Mouse (Mus musculus) cerebral cortex, adult 2 months (tissue): Measurements from ENCODE around the gene Cfap77.

Experiments used
- WGBS: fragments of 180-500 bp; shearing (Covaris S2); methylation state at CpG from one replicate; pipeline ENCODE4 v1.1.7; 2018; 5-methylcytosine and 5-hydroxymethylcytosine counted together

Cfap77 gene

DNA sequence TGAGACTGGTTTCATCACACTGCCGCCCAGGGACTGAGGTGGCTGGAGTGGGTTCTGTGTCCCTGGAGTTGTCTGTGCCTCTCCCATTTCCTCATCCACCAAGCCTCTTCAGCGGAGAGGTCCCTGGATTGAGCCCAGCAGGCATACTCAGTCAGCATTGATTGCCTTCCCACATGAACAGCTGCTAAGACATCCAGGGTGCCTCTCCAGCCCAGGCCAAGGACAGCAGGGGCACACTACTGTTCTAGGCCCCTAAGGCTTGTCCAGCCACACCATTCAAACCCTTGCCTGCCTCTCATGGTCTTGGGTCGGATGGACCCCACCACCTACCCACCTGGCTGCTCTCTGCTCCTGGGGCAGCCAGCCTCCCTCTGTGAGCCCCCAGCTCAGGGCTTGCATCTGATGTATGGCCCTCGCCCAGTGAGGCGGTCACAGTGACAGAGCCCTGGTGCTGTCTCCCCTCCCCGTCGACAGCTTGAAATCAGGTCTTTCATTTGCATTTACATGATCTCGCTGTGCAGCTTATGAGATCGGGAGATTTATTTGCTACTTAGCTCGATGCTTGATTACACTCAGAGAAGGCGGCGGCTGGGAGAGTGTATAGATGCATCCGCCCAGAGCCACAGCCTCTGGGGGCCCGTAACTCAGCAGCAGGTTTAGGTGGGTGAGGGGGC lies 57.6 kb downstream of the Cfap77 start:
- WGBS = 61% methylated on average over 14 of the region's 14 CpGs

- 66% methylated on average over 4 of the region's 4 CpGs for WGBS
These were observed 59.4 kb downstream of the Cfap77 start for GRCm38 (mm10) chr2:28995436-28995835.

DNA sequence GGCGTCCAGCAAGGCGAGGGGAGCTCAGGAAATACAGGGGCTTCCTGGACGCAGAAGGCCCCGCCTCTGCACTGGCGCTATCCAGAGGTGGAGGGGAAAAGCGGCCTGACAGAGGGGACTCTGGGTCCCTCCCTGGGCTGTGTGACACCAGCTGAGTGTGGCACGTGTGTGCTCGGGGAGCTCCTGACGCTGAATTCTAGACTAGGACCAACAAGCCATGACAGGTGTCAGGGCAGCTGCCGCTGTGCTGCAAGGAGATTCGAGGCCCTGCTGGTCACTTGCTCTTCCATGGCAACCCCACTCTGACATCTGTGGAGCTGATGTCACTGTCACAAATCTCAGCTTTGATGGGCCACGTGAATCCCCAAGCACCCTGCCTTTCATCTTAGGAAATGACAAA lies 60.9 kb downstream of the Cfap77 start:
- 83% methylated on average over 12 of the region's 12 CpGs for WGBS

DNA sequence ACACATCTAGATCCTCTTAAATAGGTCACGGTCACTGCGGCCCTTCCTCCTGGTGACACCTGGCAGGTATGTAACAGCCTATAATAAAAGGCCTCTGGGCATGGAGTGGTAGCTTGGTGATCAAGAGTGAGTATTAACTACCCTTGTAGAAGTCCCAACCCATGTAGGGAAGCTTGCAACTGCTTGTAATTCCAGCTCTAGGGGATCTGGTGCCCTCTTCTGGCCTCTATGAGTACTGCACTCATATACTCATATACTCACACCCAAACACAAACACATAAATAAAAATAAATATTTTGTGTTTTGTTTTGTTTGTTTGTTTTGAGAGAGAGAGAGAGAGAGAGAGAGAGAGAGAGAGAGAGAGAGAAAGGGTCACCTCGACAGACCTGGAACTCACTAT lies 66.1 kb downstream of the Cfap77 start:
- over 99% methylated on average over 3 of the region's 3 CpGs for WGBS

GRCm38 (mm10) chr2:28980080-28980910 lies 74.6 kb downstream of the Cfap77 start:
- WGBS = 80% methylated on average over 20 of the region's 20 CpGs

GRCm38 (mm10) chr2:28978461-28978860 lies 76.4 kb downstream of the Cfap77 start:
- WGBS = 81% methylated on average over 4 of the region's 4 CpGs

DNA sequence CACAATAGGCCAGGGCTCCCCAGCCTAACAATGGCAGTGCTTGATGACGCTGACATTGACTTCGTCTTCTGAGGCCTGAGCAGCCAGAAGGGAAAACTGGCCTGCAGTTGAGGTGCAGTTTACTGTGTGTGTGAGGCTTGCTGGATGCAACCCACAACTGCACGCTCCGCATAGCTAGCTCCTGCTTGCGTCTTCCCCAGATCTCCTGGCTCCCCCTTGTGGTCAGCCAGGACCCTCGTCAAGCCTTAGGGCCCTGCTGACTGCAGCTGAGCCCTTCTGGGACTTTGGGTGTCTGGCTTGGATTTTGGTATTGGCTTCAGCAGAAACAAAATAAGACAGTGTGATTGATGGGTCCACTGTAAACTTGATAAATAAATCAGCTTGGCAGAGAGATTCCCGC lies 78.2 kb downstream of the Cfap77 start:
- 21% methylated on average over 7 of the region's 7 CpGs for WGBS

GRCm38 (mm10) chr2:28975604-28976003 lies 79.3 kb downstream of the Cfap77 start:
- WGBS = 90% methylated on average over 5 of the region's 5 CpGs

DNA sequence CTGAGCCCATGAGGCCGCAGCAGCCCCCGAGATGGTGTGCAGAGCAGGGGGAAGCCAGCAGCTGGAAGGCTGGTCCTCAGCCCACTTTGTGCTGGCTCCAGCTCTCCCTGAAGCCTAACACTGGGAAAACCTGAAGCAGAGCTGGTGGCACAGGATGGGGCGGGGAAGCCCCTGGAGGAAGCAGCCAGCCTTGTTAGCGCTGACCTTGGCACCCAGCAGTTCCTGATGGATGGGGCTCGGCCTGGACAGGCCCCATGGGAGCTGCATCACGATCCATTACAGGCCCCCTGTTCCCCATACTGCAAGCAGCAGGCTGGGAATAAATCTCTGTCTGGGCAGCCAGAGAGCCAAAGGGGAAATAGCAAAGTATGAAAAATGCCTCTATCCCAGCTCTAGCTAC lies 80.3 kb downstream of the Cfap77 start:
- 63% methylated on average over 6 of the region's 6 CpGs for WGBS

DNA sequence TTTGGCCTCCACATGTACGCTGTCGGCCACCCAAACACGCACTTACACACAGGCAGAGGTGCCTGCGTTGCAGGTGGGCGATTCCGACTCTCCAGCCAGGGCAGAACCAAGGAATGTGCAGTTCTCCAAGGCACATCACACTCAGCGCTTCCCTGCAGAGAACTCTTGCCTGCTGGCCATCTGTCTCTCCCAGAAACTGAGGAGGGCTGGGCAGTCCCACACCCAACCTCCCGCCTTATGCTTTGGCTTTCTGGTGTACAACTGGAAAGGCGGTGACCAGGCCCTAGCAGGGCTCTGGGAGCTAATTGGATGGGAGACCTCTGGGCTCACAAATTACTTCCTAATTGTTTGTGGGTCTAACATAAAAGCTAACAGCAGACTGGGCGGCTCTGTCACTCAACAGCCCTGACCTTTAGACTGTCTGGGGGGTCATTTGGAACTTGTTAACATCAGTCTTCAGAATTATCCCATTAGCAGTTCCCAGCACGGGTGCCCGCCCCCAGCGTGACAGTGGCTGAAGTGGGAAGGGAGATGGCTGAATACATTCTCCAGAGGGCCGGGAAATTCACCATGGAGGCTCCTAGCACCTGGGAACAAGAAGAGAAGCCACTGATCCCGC lies 80.9 kb downstream of the Cfap77 start:
- 62% methylated on average over 15 of the region's 15 CpGs for WGBS

DNA sequence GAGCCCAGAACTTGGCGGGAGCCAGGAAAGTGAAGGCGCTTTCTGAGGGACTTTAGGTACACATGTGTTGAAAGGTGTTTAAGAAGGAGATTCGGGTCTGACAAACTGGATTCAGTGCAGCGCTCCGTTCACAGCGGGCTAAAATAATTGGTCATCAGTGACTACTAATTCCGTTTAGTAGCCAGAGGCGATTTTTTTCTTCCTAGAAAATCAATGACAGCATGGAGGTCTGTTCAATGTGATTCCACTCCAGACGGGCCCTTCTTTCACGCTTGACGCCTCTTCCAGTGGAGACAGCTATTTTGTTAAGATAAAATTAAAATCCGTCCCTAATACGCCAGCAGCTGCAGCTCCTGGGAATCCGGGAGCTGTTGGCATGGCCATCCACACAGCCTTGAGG lies 84.4 kb downstream of the Cfap77 start:
- 74% methylated on average over 14 of the region's 14 CpGs for WGBS

DNA sequence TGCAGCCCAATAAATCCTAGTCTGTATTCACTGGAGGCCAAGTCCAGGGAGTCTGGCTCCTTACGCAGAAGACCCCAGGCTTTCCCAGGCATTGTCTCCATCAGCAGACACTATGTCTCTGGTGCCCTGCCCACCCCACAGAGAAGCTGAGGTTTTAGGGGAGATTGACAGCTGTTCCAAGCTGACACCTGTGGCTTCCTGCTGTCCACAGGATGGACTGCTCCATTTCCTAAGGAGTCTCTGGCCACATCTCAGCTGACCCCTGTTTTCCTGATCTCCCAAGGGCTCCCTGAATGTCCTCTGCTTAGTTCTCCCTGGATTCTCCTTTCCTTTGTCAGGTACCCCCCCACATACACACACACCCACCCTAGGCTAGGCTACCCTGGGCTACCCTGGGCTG lies 86.6 kb downstream of the Cfap77 start:
- 96% methylated on average over 1 of the region's 1 CpGs for WGBS

DNA sequence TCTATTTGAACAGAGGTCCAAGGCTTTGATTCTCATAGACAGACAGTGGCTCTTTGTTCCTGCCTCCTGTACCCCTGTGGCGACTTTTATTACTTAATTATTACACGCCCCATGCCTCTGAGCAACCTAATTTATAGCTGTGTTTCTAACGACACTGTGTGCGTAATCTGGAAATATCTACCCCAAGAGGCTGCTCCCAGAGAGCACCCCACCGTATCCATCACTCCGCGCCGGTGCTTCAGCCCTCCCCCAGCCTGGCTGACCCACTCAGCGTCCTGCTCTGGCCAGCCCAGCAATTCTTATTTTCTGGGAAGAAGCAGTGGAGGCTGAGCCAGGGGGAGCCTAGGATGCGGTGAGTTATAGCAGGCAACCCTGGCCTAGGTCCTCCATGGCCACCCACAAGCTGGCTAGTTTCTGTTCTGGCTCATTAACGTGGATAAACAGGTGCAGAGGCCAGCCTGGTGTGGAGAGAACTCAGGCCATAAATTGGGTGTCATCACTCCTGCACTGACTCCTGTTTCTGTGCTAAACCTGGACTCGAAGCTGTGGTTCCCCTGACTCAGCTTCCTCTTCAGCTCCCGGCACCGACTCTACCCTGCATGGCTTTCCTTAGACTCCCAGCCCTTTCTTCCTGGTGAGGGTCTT lies 88.6 kb downstream of the Cfap77 start:
- WGBS = 63% methylated on average over 14 of the region's 14 CpGs

DNA sequence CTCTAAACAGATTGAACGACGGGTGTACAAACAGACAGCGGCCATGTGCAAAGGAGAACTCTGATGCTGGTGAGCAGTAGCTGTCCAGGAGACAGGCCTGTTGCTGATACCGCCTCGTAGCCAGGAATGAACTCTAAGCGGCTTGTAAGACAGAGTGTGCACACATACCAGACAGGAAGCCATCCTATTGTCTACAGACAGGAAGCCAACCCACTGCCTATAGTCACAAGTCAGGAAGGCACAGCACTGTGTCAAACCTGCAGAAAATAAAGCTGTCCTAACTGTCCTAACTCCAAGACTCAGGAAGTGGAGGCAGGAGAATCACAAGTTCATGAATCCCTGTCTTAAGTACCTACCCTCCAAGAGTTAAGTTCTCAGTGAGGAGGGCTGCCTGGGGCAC lies 91.3 kb downstream of the Cfap77 start:
- 80% methylated on average over 6 of the region's 6 CpGs for WGBS

DNA sequence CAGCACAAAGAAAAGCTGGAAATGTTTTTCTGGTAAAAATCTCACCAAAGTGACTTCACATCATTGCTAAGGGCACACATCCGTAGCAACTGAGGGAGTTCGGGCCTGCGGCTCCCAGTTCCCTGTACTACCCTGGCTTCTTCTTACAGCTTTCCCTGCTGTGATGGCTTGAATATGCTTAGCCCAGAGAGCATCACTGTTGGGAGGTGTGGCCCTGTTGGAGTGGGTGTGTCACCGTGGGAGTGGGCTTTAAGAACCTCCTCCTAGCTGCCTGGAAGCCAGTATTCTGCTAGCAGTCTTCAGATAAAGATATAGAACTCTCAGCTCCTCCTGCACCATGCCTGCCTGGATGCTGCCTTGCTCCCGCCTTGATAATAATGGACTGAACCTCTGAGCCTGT lies 93.2 kb downstream of the Cfap77 start:
- WGBS = 78% methylated on average over 5 of the region's 5 CpGs

DNA sequence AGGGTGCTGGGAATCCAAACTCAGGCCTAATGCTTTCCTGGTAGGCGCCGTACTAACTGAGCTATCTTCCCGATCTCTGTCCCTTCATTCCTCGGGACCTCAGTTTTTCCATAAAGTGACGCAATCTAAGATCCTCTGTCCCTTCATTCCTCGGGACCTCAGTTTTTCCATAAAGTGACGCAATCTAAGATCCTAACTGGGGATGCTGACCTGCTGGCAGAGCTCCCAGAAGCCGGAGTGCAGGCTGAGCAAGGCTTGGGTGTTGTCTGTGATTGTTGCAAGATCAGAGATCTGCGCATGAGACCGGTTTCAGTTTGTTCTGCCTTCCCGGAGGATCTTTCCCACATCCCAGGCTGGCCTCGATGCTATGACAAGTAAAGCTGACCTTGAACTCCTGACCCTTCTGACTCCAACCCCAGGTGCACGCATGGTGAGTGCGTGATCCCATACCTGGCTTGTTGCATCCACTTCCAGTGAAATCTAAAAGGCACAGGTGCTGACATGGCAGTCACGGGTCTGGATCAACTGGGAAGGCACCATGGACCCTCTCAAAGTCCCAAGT lies 93.8 kb downstream of the Cfap77 start:
- 92% methylated on average over 15 of the region's 15 CpGs for WGBS

- whole genome bisulfite sequencing = 88% methylated on average over 4 of the region's 4 CpGs
These were observed 98.0 kb downstream of the Cfap77 start for GRCm38 (mm10) chr2:28956874-28957273.

DNA sequence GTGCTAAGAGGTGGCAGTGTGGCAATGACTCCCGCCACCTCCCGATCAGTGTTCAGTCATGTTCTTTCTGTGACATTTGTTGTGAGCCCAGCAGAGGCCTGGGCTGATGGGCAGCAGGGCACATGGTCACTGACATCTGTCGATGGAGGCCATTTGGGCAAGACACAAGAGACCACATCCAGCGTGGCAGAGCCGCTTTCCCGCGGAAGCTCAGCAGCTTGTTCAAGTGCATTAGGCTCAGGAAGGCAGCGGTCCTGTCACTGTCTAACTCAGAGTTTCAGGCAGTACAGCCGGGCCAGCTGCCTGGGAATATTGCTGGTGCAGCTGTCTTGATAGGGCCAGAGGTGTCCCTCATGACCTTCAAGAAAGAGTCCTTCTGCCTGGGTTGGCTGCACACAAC lies 100.3 kb downstream of the Cfap77 start:
- 87% methylated on average over 9 of the region's 9 CpGs for WGBS

GRCm38 (mm10) chr2:28952981-28953380 lies 101.9 kb downstream of the Cfap77 start:
- WGBS = 79% methylated on average over 8 of the region's 8 CpGs

GRCm38 (mm10) chr2:28946312-28946711 lies 108.6 kb downstream of the Cfap77 start:
- WGBS = 81% methylated on average over 3 of the region's 3 CpGs

- 55% methylated on average over 6 of the region's 6 CpGs for WGBS
These were observed 109.5 kb downstream of the Cfap77 start for GRCm38 (mm10) chr2:28945388-28945787.
